Mouse (Mus musculus) testis, adult 2 months (tissue): ENCODE data around the gene Ccser2.

Experiments
- CTCF ChIP-seq: fragments of 200-500 bp; IDR thresholded peaks from 2 replicates; pipeline ENCODE4 v1.5.1; 2012; ENCODE audit warnings: low read depth, mild to moderate bottlenecking, inconsistent platforms, low read length, moderate library complexity; ENCODE audit not compliant: control insufficient read depth, insufficient read depth, insufficient replicate concordance
- POLR2A ChIP-seq: fragments of 200-500 bp; IDR thresholded peaks from 2 replicates; pipeline ENCODE4 v1.6.1; 2012; ENCODE audit warnings: low read depth, mild to moderate bottlenecking, inconsistent platforms, low read length, moderate library complexity; ENCODE audit not compliant: control insufficient read depth

DNA sequence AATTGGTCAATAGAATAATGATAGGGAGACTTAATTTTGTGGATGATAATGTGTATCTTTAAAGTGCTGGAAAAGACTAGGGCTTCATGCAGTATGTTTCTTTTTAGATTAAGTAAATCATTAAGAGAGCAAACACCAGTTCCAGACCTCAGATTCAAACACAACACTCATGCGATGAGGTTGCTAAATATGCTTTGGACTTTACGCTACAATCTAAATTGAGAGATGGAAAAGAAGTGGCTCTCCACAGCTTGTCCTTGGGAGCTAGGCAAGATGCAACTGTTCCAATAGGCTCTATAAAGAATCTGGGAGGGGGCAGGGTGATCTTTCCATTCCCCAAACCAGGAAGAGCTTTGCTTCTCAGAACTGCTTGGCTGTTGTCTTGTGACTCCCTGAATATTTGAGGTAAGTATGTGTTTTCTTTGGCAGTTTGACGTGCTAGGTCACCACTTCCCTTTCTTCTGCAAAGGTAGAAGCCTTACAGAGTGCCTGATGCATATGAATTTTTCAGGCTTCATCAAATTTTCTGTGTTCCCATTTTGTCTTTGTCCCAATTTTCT, 1.4 kb upstream of the Ccser2 start:
- TF ChIP-seq CTCF (no peak), POLR2A (no peak)
